Mouse (Mus musculus) kidney, adult 2 months (tissue): ENCODE measurements around the gene Dph7.
"Not testable (repeated sequence)": the region's sequence is repeated elsewhere in the genome, so short reads cannot be mapped to it uniquely, and the experiment has no call there.

Source experiments
- CTCF ChIP-seq: fragments of 200-500 bp; conservative IDR thresholded peaks from 2 replicates; pipeline ENCODE4 v1.5.1; 2011; ENCODE audit warnings: low read depth, mild to moderate bottlenecking, control low read depth, low read length, moderate library complexity, mixed read lengths; ENCODE audit not compliant: insufficient read depth, insufficient read length
- POLR2A ChIP-seq: fragments of 200-500 bp; IDR thresholded peaks from one replicate; pipeline ENCODE4 v1.6.1; 2011; ENCODE audit warnings: low read depth, low read length, control low read depth

GRCm38 (mm10) chr2:24974452-24974851, 12.3 kb downstream of the Dph7 start:
- not testable (repeated sequence) for TF ChIP-seq CTCF, POLR2A
